Mouse (Mus musculus): ENCODE measurements at regions not wholly inside any gene's neighbourhood (a gene's known extent, or its start where the extent isn't known, plus 50 kb on each side); places are given as distances from the start of the nearest gene placed in this dataset.

- ChIA-PET CTCF (no interaction called here), POLR2A (no interaction called here)
Measured at GRCm38 (mm10) chr2:123267036-123267435, 502.0 kb downstream of the Sqor start.

GRCm38 (mm10) chr2:123274866-123275735 is 510.1 kb downstream of the Sqor start:
- ChIA-PET POLR2A (no interaction called here), CTCF (no interaction called here)

- ChIA-PET CTCF (no interaction called here), POLR2A (no interaction called here)
Measured at GRCm38 (mm10) chr2:123275736-123276330, 510.8 kb downstream of the Sqor start.

- ChIA-PET CTCF (interaction anchor here in 2 of 4 experiments (1.0 kb wide), 2 partner anchors 9 to 13 kb away, joined by 3 read pairs; no protein-coding TSS in a partner anchor), POLR2A (no interaction called here)
Measured at GRCm38 (mm10) chr2:123311554-123312276, 546.7 kb downstream of the Sqor start.

- ChIA-PET POLR2A (no interaction called here), CTCF (interaction anchor here in 2 of 4 experiments (1.0 kb wide), 2 partner anchors 8 to 13 kb away, joined by 3 read pairs; no protein-coding TSS in a partner anchor)
Measured at GRCm38 (mm10) chr2:123312277-123312617, 547.2 kb downstream of the Sqor start.

- ChIA-PET CTCF (interaction anchor here (0.6 to 0.7 kb wide), 4 partner anchors 8 to 1156 kb away, joined by 3 to 10 read pairs (median 5); no protein-coding TSS in a partner anchor), POLR2A (no interaction called here)
Measured at GRCm38 (mm10) chr2:123320448-123321097, 555.5 kb downstream of the Sqor start.

- POLR2A ChIA-PET: no interaction called here
- CTCF ChIA-PET: no interaction called here
Measured at GRCm38 (mm10) chr2:123323769-123324168, 558.7 kb downstream of the Sqor start.

- ChIA-PET CTCF (interaction anchor here in 1 of 4 experiments (0.8 kb wide), 1 partner anchor 13 kb away, joined by 3 read pairs; no protein-coding TSS in a partner anchor), POLR2A (no interaction called here)
Measured at GRCm38 (mm10) chr2:123324896-123325295, 559.9 kb downstream of the Sqor start.

- POLR2A ChIA-PET: interaction anchor here in 1 of 4 experiments (0.5 kb wide), 1 partner anchor 1127 kb away, joined by 3 read pairs; no protein-coding TSS in a partner anchor
Measured at GRCm38 (mm10) chr2:123349625-123350346, 584.7 kb downstream of the Sqor start.

GRCm38 (mm10) chr2:123364204-123364603 is 599.2 kb downstream of the Sqor start:
- POLR2A ChIA-PET: no interaction called here
- CTCF ChIA-PET: no interaction called here

More at GRCm38 (mm10) chr2:123349625-123350346, 584.7 kb downstream of the Sqor start:
- CTCF ChIA-PET: no interaction called here

- ChIA-PET POLR2A (no interaction called here), CTCF (no interaction called here)
Measured at GRCm38 (mm10) chr2:123366571-123366970, 601.5 kb downstream of the Sqor start.

GRCm38 (mm10) chr2:123385622-123386418 is 620.8 kb downstream of the Sqor start:
- CTCF ChIA-PET: no interaction called here

GRCm38 (mm10) chr2:123386773-123387604 is 622.0 kb downstream of the Sqor start:
- CTCF ChIA-PET: no interaction called here
- POLR2A ChIA-PET: no interaction called here

More at GRCm38 (mm10) chr2:123385622-123386418, 620.8 kb downstream of the Sqor start:
- POLR2A ChIA-PET: interaction anchor here in 1 of 4 experiments (1.1 kb wide), 1 partner anchor 9 kb away, joined by 3 read pairs; no protein-coding TSS in a partner anchor

- POLR2A ChIA-PET: no interaction called here
- CTCF ChIA-PET: no interaction called here
Measured at GRCm38 (mm10) chr2:123390981-123391380, 625.9 kb downstream of the Sqor start.

- POLR2A ChIA-PET: no interaction called here
- CTCF ChIA-PET: no interaction called here
Measured at GRCm38 (mm10) chr2:123394296-123394695, 629.3 kb downstream of the Sqor start.

- POLR2A ChIA-PET: no interaction called here
- CTCF ChIA-PET: no interaction called here
Measured at GRCm38 (mm10) chr2:123397551-123397950, 632.5 kb downstream of the Sqor start.

GRCm38 (mm10) chr2:123401064-123401463 is 636.0 kb downstream of the Sqor start:
- POLR2A ChIA-PET: no interaction called here
- CTCF ChIA-PET: no interaction called here

- CTCF ChIA-PET: no interaction called here
- POLR2A ChIA-PET: no interaction called here
Measured at GRCm38 (mm10) chr2:123409075-123409474, 644.0 kb downstream of the Sqor start.

All from embryonic stem cell, embryonic (primary cell).